Mouse (Mus musculus) stomach, embryonic 16.5 days (tissue): Measurements from ENCODE around the gene Tmub2. TPM values are rescaled to one million over a fixed set of nuclear protein-coding genes. Genes with fewer than 3 reads are reported as not detected.

ENCODE experiments used
- ATAC-seq: fragments of 200-750 bp; cut with Nextera tagmentation; 2 replicates; pipeline ENCODE4 v1.8.0; 2017; ENCODE audit warnings: moderate number of reproducible peaks, moderate TSS enrichment; ENCODE audit not compliant: insufficient read depth, low FRiP score
- H3K27ac ChIP-seq: fragments of 300-500 bp; sonication (generic); 2 replicates; pipeline ENCODE4 v1.5.1; 2014; ENCODE audit warnings: low read length
- H3K27me3 ChIP-seq: fragments of 300-500 bp; sonication (generic); 2 replicates; pipeline ENCODE4 v1.6.1; 2014; ENCODE audit warnings: low read length, control low read depth, mixed read lengths; ENCODE audit not compliant: control insufficient read depth, insufficient read depth
- H3K36me3 ChIP-seq: fragments of 300-500 bp; sonication (generic); 2 replicates; pipeline ENCODE4 v1.6.1; 2014; ENCODE audit warnings: low read length; ENCODE audit not compliant: control insufficient read depth, insufficient read depth
- H3K4me1 ChIP-seq: fragments of 300-500 bp; sonication (generic); 2 replicates; pipeline ENCODE4 v1.6.1; 2014; ENCODE audit warnings: low read length, control low read depth, mixed read lengths; ENCODE audit not compliant: control insufficient read depth, insufficient read depth
- H3K4me2 ChIP-seq: fragments of 300-500 bp; sonication (generic); 2 replicates; pipeline ENCODE4 v1.6.1; 2014; ENCODE audit warnings: low read depth, low read length, mixed read lengths
- H3K4me3 ChIP-seq: fragments of 300-500 bp; sonication (generic); replicated peaks from 2 replicates; pipeline ENCODE4 v1.5.1; 2014; ENCODE audit warnings: mild to moderate bottlenecking, low read length
- H3K9ac ChIP-seq: fragments of 300-500 bp; sonication (generic); 2 replicates; pipeline ENCODE4 v1.6.1; 2014; ENCODE audit warnings: low read length
- H3K9me3 ChIP-seq: fragments of 300-500 bp; sonication (generic); replicated peaks from 2 replicates; pipeline ENCODE4 v1.6.1; 2016; ENCODE audit warnings: low read length, control low read depth; ENCODE audit not compliant: control insufficient read depth
- WGBS: fragments of 180-500 bp; shearing (Covaris S2); extraction: QIAGEN DNeasy Blood & Tissue Kit; methylation state at CpG from one replicate; pipeline ENCODE4 v1.1.7; 2014; 5-methylcytosine and 5-hydroxymethylcytosine counted together
- polyA plus RNA-seq: library from polyadenylated mRNA; unstranded; fragments of >200 nt; fragmentation: Nextera tagmentation; extraction: Ambion mirVana; gene quantifications from 2 replicates; pipeline ENCODE4 v1.2.1, GENCODE M21; 2015

The Tmub2 gene
- polyA plus RNA-seq, result 53.0 and 53.4 TPM in 2 replicates

GRCm38 (mm10) chr11:102284501-102285094 lies at the start of gene Tmub2:
TSS of gene Tmub2 (plus strand) at chr11:102284931.
- Histone ChIP-seq H3K4me3 (peak within 1 kb of the TSS; percentile 84), H3K36me3 (0 out of 2 replicates have a peak, but pooled peaks cover 3% of the 10 kb centered on the region), H3K27me3 (no peaks in the 10 kb centered on the region), H3K4me1 (peaks cover 10% of the 10 kb centered on the region), H3K27ac (peak within 1 kb of the TSS; percentile 84), H3K4me2 (peak within 1 kb of the TSS; percentile 66), H3K9me3 (no peaks in the 10 kb centered on the region), H3K9ac (peak within 1 kb of the TSS; percentile 91)
- ATAC-seq, result peak; percentile 94
- WGBS, result under 1% methylated on average over 32 of the region's 32 CpGs

GRCm38 (mm10) chr11:102236022-102236421 lies 48.7 kb upstream of the Tmub2 start:
- Histone ChIP-seq H3K4me2 (no peak overlapping the region), H3K9ac (no peak overlapping the region), H3K4me3 (no peak overlapping the region), H3K36me3 (no peaks in the 10 kb centered on the region), H3K4me1 (peaks cover 4% of the 10 kb centered on the region; the same call in 1 of the 2 replicates), H3K27ac (no peak overlapping the region), H3K27me3 (no peaks in the 10 kb centered on the region), H3K9me3 (no peaks in the 10 kb centered on the region)
- ATAC-seq, result no peak
- WGBS, result 46% methylated on average over 2 of the region's 2 CpGs

- H3K27me3 ChIP-seq, result no peaks in the 10 kb centered on the region
- ATAC-seq, result no peak
- 90% methylated on average over 6 of the region's 6 CpGs for WGBS
These were observed 44.1 kb upstream of the Tmub2 start for GRCm38 (mm10) chr11:102240636-102241035.

GRCm38 (mm10) chr11:102241246-102241645 lies 43.5 kb upstream of the Tmub2 start:
- peaks cover 20% of the 10 kb centered on the region for H3K4me1 ChIP-seq
- ATAC-seq, result no peak
- 77% methylated on average over 5 of the region's 5 CpGs for WGBS

More at GRCm38 (mm10) chr11:102240636-102241035, 44.1 kb upstream of the Tmub2 start:
- no peak overlapping the region for H3K4me2 ChIP-seq
- no peak overlapping the region for H3K27ac ChIP-seq
- H3K4me1 ChIP-seq, result peaks cover 14% of the 10 kb centered on the region
- no peak overlapping the region for H3K4me3 ChIP-seq
- H3K9me3 ChIP-seq, result 0 out of 2 replicates have a peak, but pooled peaks cover 3% of the 10 kb centered on the region
- H3K9ac ChIP-seq, result no peak overlapping the region
- no peaks in the 10 kb centered on the region for H3K36me3 ChIP-seq

GRCm38 (mm10) chr11:102241874-102242273 lies 42.9 kb upstream of the Tmub2 start:
- no peak overlapping the region for H3K4me2 ChIP-seq
- no peaks in the 10 kb centered on the region for H3K36me3 ChIP-seq
- H3K27me3 ChIP-seq, result no peaks in the 10 kb centered on the region
- H3K27ac ChIP-seq, result no peak overlapping the region
- H3K9ac ChIP-seq, result no peak overlapping the region
- WGBS, result 56% methylated on average over 5 of the region's 5 CpGs
- 0 out of 2 replicates have a peak, but pooled peaks cover 3% of the 10 kb centered on the region for H3K9me3 ChIP-seq
- no peak for ATAC-seq
- peaks cover 20% of the 10 kb centered on the region for H3K4me1 ChIP-seq
- no peak overlapping the region for H3K4me3 ChIP-seq

More at GRCm38 (mm10) chr11:102241246-102241645, 43.5 kb upstream of the Tmub2 start:
- H3K27me3 ChIP-seq, result no peaks in the 10 kb centered on the region
- no peak overlapping the region for H3K4me3 ChIP-seq
- no peak overlapping the region for H3K4me2 ChIP-seq
- H3K9ac ChIP-seq, result no peak overlapping the region
- 0 out of 2 replicates have a peak, but pooled peaks cover 3% of the 10 kb centered on the region for H3K9me3 ChIP-seq
- H3K27ac ChIP-seq, result no peak overlapping the region
- H3K36me3 ChIP-seq, result no peaks in the 10 kb centered on the region

- H3K4me1 ChIP-seq, result peaks cover 27% of the 10 kb centered on the region
- H3K4me2 ChIP-seq, result peak overlapping the region; percentile 83
- peak overlapping the region; percentile 63 for H3K9ac ChIP-seq
- under 1% methylated on average over 32 of the region's 32 CpGs for WGBS
- peak; percentile 90 for ATAC-seq
- H3K36me3 ChIP-seq, result no peaks in the 10 kb centered on the region
- H3K27me3 ChIP-seq, result no peaks in the 10 kb centered on the region
- H3K9me3 ChIP-seq, result 0 out of 2 replicates have a peak, but pooled peaks cover 3% of the 10 kb centered on the region
- H3K27ac ChIP-seq, result peak overlapping the region; percentile 92
- peak overlapping the region; percentile 34 for H3K4me3 ChIP-seq
These were observed 39.7 kb upstream of the Tmub2 start for GRCm38 (mm10) chr11:102244926-102245449.

GRCm38 (mm10) chr11:102245581-102246272 lies 39.0 kb upstream of the Tmub2 start:
- H3K27ac ChIP-seq, result peak overlapping the region; percentile 92
- ATAC-seq, result peak; percentile 22; the same call in 1 of the 2 replicates
- no peaks in the 10 kb centered on the region for H3K36me3 ChIP-seq
- 26% methylated on average over 14 of the region's 14 CpGs for WGBS
- 0 out of 2 replicates have a peak, but pooled peaks cover 3% of the 10 kb centered on the region for H3K9me3 ChIP-seq
- peak overlapping the region; percentile 34 for H3K4me3 ChIP-seq
- H3K4me2 ChIP-seq, result peak overlapping the region; percentile 83
- no peaks in the 10 kb centered on the region for H3K27me3 ChIP-seq
- peak overlapping the region; percentile 63 for H3K9ac ChIP-seq
- H3K4me1 ChIP-seq, result peaks cover 27% of the 10 kb centered on the region

- Histone ChIP-seq H3K9me3 (0 out of 2 replicates have a peak, but pooled peaks cover 3% of the 10 kb centered on the region), H3K27me3 (no peaks in the 10 kb centered on the region), H3K4me1 (peaks cover 27% of the 10 kb centered on the region), H3K4me2 (peak overlapping the region; percentile 83; the same call in 1 of the 2 replicates), H3K36me3 (no peaks in the 10 kb centered on the region), H3K4me3 (no peak overlapping the region), H3K27ac (peak overlapping the region; percentile 92), H3K9ac (no peak overlapping the region)
- WGBS, result 56% methylated on average over 6 of the region's 6 CpGs
- ATAC-seq, result no peak
These were observed 38.5 kb upstream of the Tmub2 start for GRCm38 (mm10) chr11:102246273-102246635.

- H3K9ac ChIP-seq, result no peak overlapping the region
- WGBS, result 89% methylated on average over 4 of the region's 4 CpGs
- H3K27ac ChIP-seq, result no peak overlapping the region
- ATAC-seq, result no peak
- no peak overlapping the region for H3K4me3 ChIP-seq
- H3K4me1 ChIP-seq, result peaks cover 27% of the 10 kb centered on the region
- 0 out of 2 replicates have a peak, but pooled peaks cover 2% of the 10 kb centered on the region for H3K9me3 ChIP-seq
- H3K4me2 ChIP-seq, result no peak overlapping the region
- H3K27me3 ChIP-seq, result no peaks in the 10 kb centered on the region
- H3K36me3 ChIP-seq, result no peaks in the 10 kb centered on the region
These were observed 37.9 kb upstream of the Tmub2 start for GRCm38 (mm10) chr11:102246871-102247270.
